Mouse (Mus musculus) heart, postnatal 0 days (tissue): Measurements from ENCODE around the gene Enox1.

Experiments
- CTCF ChIP-seq: IDR thresholded peaks from 2 replicates; pipeline ENCODE4 v1.5.1; 2016; ENCODE audit warnings: antibody characterized with exemption, control low read depth, low read depth
- EP300 ChIP-seq: IDR thresholded peaks from 2 replicates; pipeline ENCODE4 v1.6.1; 2016; ENCODE audit warnings: antibody characterized with exemption, low read depth

DNA sequence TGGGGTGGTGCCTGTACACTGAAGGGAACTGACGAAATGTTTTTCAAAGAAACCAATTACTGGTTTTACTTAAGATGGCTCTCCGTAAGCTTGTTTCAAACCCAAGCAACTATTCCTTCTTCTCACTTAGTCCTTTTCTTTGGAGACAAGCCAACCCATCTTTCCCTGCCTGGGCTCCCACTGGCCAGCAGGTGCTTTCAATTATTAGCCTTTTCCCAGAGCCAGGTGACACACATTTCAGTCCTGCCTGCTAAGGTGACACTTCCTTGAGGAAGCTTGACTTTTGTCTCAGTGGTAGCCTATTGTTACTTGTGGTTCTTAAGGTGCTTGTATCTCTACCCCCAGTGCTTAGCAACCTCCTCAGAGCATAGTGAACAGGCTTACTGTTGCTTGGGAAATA is 231.3 kb downstream of the Enox1 start:
- no peak for TF ChIP-seq CTCF
- no peak for TF ChIP-seq EP300
